Mouse (Mus musculus): ENCODE results near the gene Elmsan1. TPM values are rescaled to one million over a fixed set of nuclear protein-coding genes. Genes with fewer than 3 reads are reported as not detected.
A peak's percentile ranks its signal among the peaks of the same experiment; 100 is the strongest.

Gene Elmsan1
- total and polyA plus RNA-seq, 3 experiments: 2.2 to 14.3 (median 5.6) TPM

DNA sequence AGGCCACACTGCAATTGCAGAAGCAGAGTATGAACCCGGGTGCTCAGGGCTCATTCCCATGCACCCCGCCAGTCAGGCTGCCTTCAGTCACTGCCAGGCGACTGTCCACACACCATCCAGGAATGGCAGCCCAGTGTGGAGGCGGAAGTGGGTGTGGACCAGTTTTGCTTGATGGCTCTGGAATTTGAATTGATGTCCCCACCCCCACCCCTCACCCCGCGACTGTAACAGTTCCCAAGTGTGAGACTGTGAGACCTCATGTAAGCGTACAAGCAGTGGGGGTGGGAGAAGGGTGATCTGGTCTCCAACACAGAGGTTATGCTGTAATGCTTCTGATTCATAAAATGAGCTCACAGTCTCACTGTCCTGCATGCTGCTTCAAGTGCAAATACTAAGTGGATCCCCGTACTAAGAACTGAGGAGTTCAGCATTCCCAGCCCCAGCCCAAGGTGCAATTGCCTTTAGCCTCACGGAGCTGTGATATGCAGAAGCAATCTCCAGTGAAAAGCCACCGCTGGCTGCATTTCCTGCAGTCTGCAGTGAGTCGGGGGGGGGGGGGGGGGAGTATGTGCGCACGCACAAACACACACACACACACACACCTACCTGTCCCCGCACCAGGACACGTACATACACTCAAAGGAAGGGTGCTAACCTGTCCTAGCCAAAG is 28.4 kb downstream of the Elmsan1 start:
- Histone ChIP-seq H3K79me2 (replicated peaks; ENCODE audit: control insufficient read depth, extremely low read depth, insufficient read depth, poor library complexity, severe bottlenecking) (peaks cover 40% of the 10 kb centered on the region), H3K27me3 (replicated peaks) (no peaks in the 10 kb centered on the region), H3K4me3 (replicated peaks in 1 of 3; ENCODE audit: low read depth in 2 of 3, low read length in 2 of 3, poor library complexity in 1 of 3) (no peak overlapping the region), H3K9ac (ENCODE audit: insufficient read depth, low read depth) (no peak overlapping the region), H3K36me3 (replicated peaks in 1 of 2; ENCODE audit: control insufficient read depth in 1 of 2, insufficient read depth in 1 of 2, low read length in 1 of 2) (peaks cover 9 to 44% of the 10 kb centered on the region in 2 experiments), H3K4me1 (ENCODE audit: control insufficient read depth in 1 of 2, insufficient read depth in 2 of 2) (peaks cover 29 to 69% of the 10 kb centered on the region in 2 experiments), H3K27ac (ENCODE audit: insufficient read depth, low read depth) (no peak overlapping the region), H3K9me3 (replicated peaks; ENCODE audit: low read length) (peaks cover 14% of the 10 kb centered on the region), H3K4me2 (ENCODE audit: insufficient read depth, low read depth, poor library complexity, severe bottlenecking) (no peak overlapping the region)
- no peak for DNase-seq (ENCODE audit: extremely low read depth)
- TF ChIP-seq MAFK (IDR thresholded peaks at IDR 0.05; ENCODE audit: insufficient replicate concordance, low read length) (no peak), MAX (IDR thresholded peaks at IDR 0.05; ENCODE audit: low read length) (no peak), TCF12 (IDR thresholded peaks at IDR 0.05; ENCODE audit: low read depth, low read length) (no peak), ZKSCAN1 (IDR thresholded peaks at IDR 0.05; ENCODE audit: borderline replicate concordance, low read depth, low read length) (no peak), EP300 (IDR thresholded peaks at IDR 0.05; ENCODE audit: low read length) (no peak), USF2 (conservative IDR thresholded peaks at IDR 0.05; ENCODE audit: low read depth, low read length) (no peak), JUN (IDR thresholded peaks at IDR 0.05; ENCODE audit: insufficient read depth, low read depth, low read length) (no peak), ETS1 (conservative IDR thresholded peaks at IDR 0.05; ENCODE audit: low read depth, low read length) (no peak), SMC3 (IDR thresholded peaks at IDR 0.05; ENCODE audit: low read depth, low read length) (no peak), BHLHE40 (IDR thresholded peaks at IDR 0.05; ENCODE audit: low read depth, low read length) (no peak), RCOR1 (conservative IDR thresholded peaks at IDR 0.05; ENCODE audit: low read depth, low read length) (no peak), ZC3H11A (IDR thresholded peaks at IDR 0.05; ENCODE audit: low read depth, low read length) (no peak), KAT2A (IDR thresholded peaks at IDR 0.05; ENCODE audit: insufficient replicate concordance, low read length) (no peak), NRF1 (IDR thresholded peaks at IDR 0.05; ENCODE audit: low read depth, low read length) (no peak)
- in situ Hi-C loops (cut with MboI; ENCODE audit: low pct_ligation_motif_present, low pct_unique_long_range_greater_than_20kb, low sequenced_read_pairs) (no loop called here), dilution Hi-C loops (cut with MboI; ENCODE audit: extremely low pct_ligation_motif_present, extremely low pct_unique_long_range_greater_than_20kb, low sequenced_read_pairs) (no loop called here)

DNA sequence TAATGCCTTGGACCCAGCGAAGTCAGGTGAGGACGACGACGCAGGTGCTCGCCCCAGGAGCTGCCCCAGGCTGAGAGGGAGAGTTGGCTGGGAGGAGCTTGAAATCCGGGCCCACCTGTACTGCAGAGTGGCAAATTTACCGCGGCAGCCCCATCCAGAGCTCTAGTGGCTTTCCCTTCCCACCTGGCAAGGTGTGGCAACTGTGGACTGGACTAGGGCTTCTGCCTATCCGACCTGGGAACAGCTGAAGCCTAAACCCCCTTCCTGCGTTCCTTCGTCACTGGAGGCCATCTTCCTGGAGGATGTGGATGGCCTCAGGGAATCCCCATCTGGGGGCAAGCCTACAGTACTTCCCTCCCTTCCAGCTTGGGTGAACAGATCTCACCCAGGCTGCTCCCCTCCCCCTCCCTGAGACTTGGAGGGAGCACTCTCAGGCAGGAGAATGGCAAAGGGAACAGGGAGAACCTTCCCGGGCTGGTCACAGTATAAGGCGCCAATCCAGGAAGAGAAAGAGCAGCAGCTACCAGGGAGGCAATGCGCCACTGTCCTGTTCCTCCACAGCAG is 29.7 kb downstream of the Elmsan1 start:
- H3K36me3 ChIP-seq (replicated peaks in 1 of 2; ENCODE audit: control insufficient read depth in 1 of 2, insufficient read depth in 1 of 2, low read length in 1 of 2): peaks cover 9 to 54% of the 10 kb centered on the region in 2 experiments
- H3K27ac ChIP-seq (ENCODE audit: insufficient read depth, low read depth): no peak overlapping the region
- dilution Hi-C loops (cut with MboI; ENCODE audit: extremely low pct_ligation_motif_present, extremely low pct_unique_long_range_greater_than_20kb, low sequenced_read_pairs) (no loop called here), in situ Hi-C loops (cut with MboI; ENCODE audit: low pct_ligation_motif_present, low pct_unique_long_range_greater_than_20kb, low sequenced_read_pairs) (no loop called here)
- TF ChIP-seq MAX (IDR thresholded peaks at IDR 0.05; ENCODE audit: low read length): no peak
- no peak for TF ChIP-seq UBTF (IDR thresholded peaks at IDR 0.05; ENCODE audit: low read depth, low read length)
- TF ChIP-seq USF2 (conservative IDR thresholded peaks at IDR 0.05; ENCODE audit: low read depth, low read length): no peak
- TF ChIP-seq RAD21 (IDR thresholded peaks at IDR 0.05; ENCODE audit: low read depth, low read length): no peak
- 0 out of 2 replicates have a peak, but pooled peaks have one; percentile 7 for TF ChIP-seq CHD2 (IDR thresholded peaks at IDR 0.05; ENCODE audit: low read length)
- TF ChIP-seq ELF1 (IDR thresholded peaks at IDR 0.05; ENCODE audit: low read depth, low read length): no peak
- no peak for TF ChIP-seq MYC (IDR thresholded peaks at IDR 0.05; ENCODE audit: low read depth, low read length)
- no peak for TF ChIP-seq CHD1 (IDR thresholded peaks at IDR 0.05; ENCODE audit: low read depth, low read length)
- H3K4me1 ChIP-seq (ENCODE audit: control insufficient read depth in 1 of 2, insufficient read depth in 2 of 2): peaks cover 29 to 70% of the 10 kb centered on the region in 2 experiments
- H3K9ac ChIP-seq (ENCODE audit: insufficient read depth, low read depth): no peak overlapping the region
- peaks cover 40% of the 10 kb centered on the region for H3K79me2 ChIP-seq (replicated peaks; ENCODE audit: control insufficient read depth, extremely low read depth, insufficient read depth, poor library complexity, severe bottlenecking)
- H3K27me3 ChIP-seq (replicated peaks): no peaks in the 10 kb centered on the region
- DNase-seq (ENCODE audit: extremely low read depth): no peak
- no peak overlapping the region for H3K4me2 ChIP-seq (ENCODE audit: insufficient read depth, low read depth, poor library complexity, severe bottlenecking)
- no peak overlapping the region for H3K4me3 ChIP-seq (replicated peaks in 1 of 3; ENCODE audit: low read depth in 2 of 3, low read length in 2 of 3, poor library complexity in 1 of 3)
- H3K9me3 ChIP-seq (replicated peaks; ENCODE audit: low read length): peaks cover 20% of the 10 kb centered on the region
